Mouse (Mus musculus) kidney, adult 18-20 months (tissue): ENCODE results near the gene Neurod4.
A peak's percentile ranks its signal among the peaks of the same experiment; 100 is the strongest.

ENCODE experiments used
- DNase-seq: peaks from one replicate; pipeline ENCODE4 v3.0.0; 2021

The Neurod4 gene

GRCm38 (mm10) chr10:130234576-130234975, 45.5 kb downstream of the Neurod4 start:
- DNase-seq = no peak

- DNase-seq = no peak
These were observed 47.9 kb downstream of the Neurod4 start for GRCm38 (mm10) chr10:130232117-130232516.

GRCm38 (mm10) chr10:130229584-130229983, 50.5 kb downstream of the Neurod4 start:
- no peak for DNase-seq

DNA sequence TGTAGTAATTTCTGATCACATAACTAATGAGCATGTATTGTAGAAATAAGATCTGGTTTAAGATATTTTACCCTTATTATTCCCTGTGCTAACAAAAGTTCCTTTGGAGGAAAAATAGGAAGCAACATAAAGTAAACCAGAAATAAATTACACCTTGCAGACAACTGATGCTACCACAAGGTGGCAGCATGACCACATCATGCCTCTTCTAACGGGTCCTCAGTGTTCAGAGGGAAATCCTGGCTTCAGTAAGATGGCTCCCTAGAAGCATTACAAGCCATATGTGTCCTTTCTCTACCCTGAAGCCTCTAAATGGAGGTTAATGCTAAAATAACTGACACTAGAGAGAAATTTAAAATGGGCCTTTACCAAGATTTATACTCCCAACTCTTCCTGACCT, 51.8 kb downstream of the Neurod4 start:
- peak; percentile 8 for DNase-seq

DNA sequence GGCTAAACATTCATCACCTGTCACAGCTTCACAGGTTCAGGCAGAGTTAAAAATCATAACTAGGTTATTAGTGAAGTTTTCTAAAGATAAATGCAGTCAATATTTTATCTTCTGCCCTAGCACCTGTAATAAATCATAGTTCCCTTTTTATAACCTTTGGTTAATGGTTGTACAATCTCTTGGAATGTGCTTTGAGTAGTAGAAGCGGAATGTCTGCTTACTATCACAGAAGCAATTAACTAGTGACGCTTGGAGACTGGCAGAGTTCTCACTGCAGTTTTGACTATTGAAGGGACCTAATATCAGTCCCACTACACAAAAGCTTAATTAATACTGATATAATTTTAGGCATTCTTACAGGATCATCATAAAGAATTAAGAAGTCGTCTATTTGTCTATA, 55.0 kb downstream of the Neurod4 start:
- DNase-seq = no peak
